Mouse (Mus musculus): ENCODE measurements at regions not wholly inside any gene's neighbourhood (a gene's known extent, or its start where the extent isn't known, plus 50 kb on each side); places are given as distances from the start of the nearest gene placed in this dataset.

GRCm38 (mm10) chr3:41498791-41499190 lies 56.7 kb upstream of the Jade1 start:
- TF ChIP-seq EP300 (IDR thresholded peaks at IDR 0.05; ENCODE audit: insufficient read depth, low read depth, low read length) = peak; percentile 57; the same call in 1 of the 2 replicates
- no peak for TF ChIP-seq CTCF (IDR thresholded peaks at IDR 0.05)

All from heart, adult 2 months (tissue).